Mouse (Mus musculus): Measurements from ENCODE around the gene St6galnac1. TPM values are rescaled to one million over a fixed set of nuclear protein-coding genes. Genes with fewer than 3 reads are reported as not detected.

Gene St6galnac1
- polyA plus RNA-seq, 1 experiment from 2014 or later, result not detected

DNA sequence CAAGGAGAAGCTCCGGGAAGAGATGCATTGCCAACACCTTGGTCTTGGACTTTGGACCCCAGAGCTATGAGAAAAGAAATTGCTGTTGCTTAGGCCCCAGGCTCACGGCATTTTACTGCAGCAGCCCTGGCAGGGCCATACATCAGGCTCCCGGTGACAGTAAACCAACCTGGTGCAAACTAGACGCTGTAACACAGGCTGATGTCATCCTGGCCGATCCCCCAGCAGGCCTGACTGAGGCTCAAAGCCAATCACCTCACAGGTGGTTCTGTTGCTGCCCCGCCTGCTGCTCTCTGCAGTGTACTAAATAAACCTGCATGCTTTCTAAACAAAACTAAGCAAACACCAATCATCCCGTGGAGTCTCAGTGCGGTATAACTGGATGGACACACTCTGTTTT, 43.4 kb upstream of the St6galnac1 start:
- Histone ChIP-seq H3K36me3 (ENCODE audit: control insufficient read depth, insufficient read depth, low read length) (peaks cover 3% of the 10 kb centered on the region; the same call in 1 of the 2 replicates), H3K4me1 (ENCODE audit: control insufficient read depth in 2 of 2, insufficient read depth in 2 of 2, low read length in 2 of 2) (peaks cover 49 to 63% of the 10 kb centered on the region in 2 experiments), H3K4me2 (ENCODE audit: low read length) (no peak overlapping the region), H3K9ac (ENCODE audit: low read length) (0 out of 2 replicates have a peak overlapping the region, but pooled peaks have one; percentile 28), H3K9me3 (ENCODE audit: control insufficient read depth, low read length) (no peaks in the 10 kb centered on the region), H3K27me3 (ENCODE audit: control insufficient read depth, insufficient read depth, low read length) (no peaks in the 10 kb centered on the region), H3K4me3 (ENCODE audit: control insufficient read depth in 1 of 2, insufficient read depth in 1 of 2, low read depth in 1 of 2, low read length in 2 of 2) (no peak overlapping the region), H3K27ac (replicated peaks in 1 of 2; ENCODE audit: control insufficient read depth in 1 of 2, insufficient read depth in 1 of 2, low read depth in 2 of 2, low read length in 2 of 2) (0 out of 4 replicates have a peak overlapping the region, but pooled peaks of 1 of the 2 experiments have one; percentile 26)
- 55% methylated on average over 8 of the region's 8 CpGs for WGBS
- ATAC-seq (ENCODE audit: insufficient number of reproducible peaks, insufficient read depth, low FRiP score, low read depth), result no peak

DNA sequence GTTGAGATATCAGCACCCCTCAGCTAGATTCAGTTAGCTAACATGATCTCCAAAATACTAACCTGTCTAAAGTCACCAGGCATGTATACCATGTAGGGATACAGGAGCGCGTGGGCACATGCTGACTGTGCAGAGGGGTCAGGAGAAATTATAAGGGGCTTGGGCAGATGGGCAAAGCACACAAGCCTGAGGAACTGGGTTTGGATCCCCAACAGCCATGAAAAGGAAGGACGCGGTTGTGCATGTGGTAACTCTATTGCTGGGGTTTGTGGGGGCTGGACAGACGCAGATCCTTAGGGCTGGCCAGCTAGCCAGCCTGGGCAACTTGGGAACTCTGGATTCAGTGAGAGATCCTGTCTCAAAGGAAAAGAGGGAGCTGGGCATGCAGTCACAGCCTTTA, 42.3 kb upstream of the St6galnac1 start:
- no peak for ATAC-seq (ENCODE audit: insufficient number of reproducible peaks, insufficient read depth, low FRiP score, low read depth)
- Histone ChIP-seq H3K9me3 (ENCODE audit: control insufficient read depth, low read length) (no peaks in the 10 kb centered on the region), H3K4me1 (ENCODE audit: control insufficient read depth in 2 of 2, insufficient read depth in 2 of 2, low read length in 2 of 2) (peaks cover 59 to 71% of the 10 kb centered on the region in 2 experiments), H3K27me3 (ENCODE audit: control insufficient read depth, insufficient read depth, low read length) (no peaks in the 10 kb centered on the region), H3K36me3 (ENCODE audit: control insufficient read depth, insufficient read depth, low read length) (no peaks in the 10 kb centered on the region), H3K27ac (replicated peaks in 1 of 2; ENCODE audit: control insufficient read depth in 1 of 2, insufficient read depth in 1 of 2, low read depth in 2 of 2, low read length in 2 of 2) (no peak overlapping the region), H3K9ac (ENCODE audit: low read length) (no peak overlapping the region), H3K4me2 (ENCODE audit: low read length) (no peak overlapping the region), H3K4me3 (ENCODE audit: control insufficient read depth in 1 of 2, insufficient read depth in 1 of 2, low read depth in 1 of 2, low read length in 2 of 2) (no peak overlapping the region)
- WGBS, result 94% methylated on average over 5 of the region's 5 CpGs

DNA sequence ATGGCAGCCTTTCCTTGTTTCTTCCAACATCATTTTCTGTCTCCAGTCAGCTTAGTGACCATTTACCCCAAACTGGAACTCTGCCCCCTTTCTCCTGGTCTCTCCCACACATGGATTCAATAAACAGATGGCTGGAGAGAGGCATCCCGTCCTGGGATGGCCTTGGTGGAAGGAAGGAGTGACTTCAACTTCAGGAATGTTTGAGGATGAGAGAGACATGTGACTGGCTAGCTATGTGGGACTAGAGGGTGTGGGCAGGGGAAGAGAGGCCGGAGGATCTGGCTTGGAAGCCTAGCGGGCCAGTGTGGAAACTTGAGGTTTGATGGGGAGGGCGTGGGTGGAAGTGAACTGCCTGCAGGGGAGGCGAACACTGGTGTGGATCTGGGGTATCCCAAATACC, 41.5 kb upstream of the St6galnac1 start:
- Histone ChIP-seq H3K27ac (replicated peaks in 1 of 2; ENCODE audit: control insufficient read depth in 1 of 2, insufficient read depth in 1 of 2, low read depth in 2 of 2, low read length in 2 of 2) (no peak overlapping the region), H3K27me3 (ENCODE audit: control insufficient read depth, insufficient read depth, low read length) (no peaks in the 10 kb centered on the region), H3K36me3 (ENCODE audit: control insufficient read depth, insufficient read depth, low read length) (no peaks in the 10 kb centered on the region), H3K4me1 (ENCODE audit: control insufficient read depth in 2 of 2, insufficient read depth in 2 of 2, low read length in 2 of 2) (peaks cover 52 to 70% of the 10 kb centered on the region in 2 experiments), H3K9me3 (ENCODE audit: control insufficient read depth, low read length) (no peaks in the 10 kb centered on the region), H3K4me2 (ENCODE audit: low read length) (no peak overlapping the region), H3K4me3 (ENCODE audit: control insufficient read depth in 1 of 2, insufficient read depth in 1 of 2, low read depth in 1 of 2, low read length in 2 of 2) (no peak overlapping the region), H3K9ac (ENCODE audit: low read length) (no peak overlapping the region)
- WGBS, result 53% methylated on average over 5 of the region's 5 CpGs
- ATAC-seq (ENCODE audit: insufficient number of reproducible peaks, insufficient read depth, low FRiP score, low read depth), result no peak

DNA sequence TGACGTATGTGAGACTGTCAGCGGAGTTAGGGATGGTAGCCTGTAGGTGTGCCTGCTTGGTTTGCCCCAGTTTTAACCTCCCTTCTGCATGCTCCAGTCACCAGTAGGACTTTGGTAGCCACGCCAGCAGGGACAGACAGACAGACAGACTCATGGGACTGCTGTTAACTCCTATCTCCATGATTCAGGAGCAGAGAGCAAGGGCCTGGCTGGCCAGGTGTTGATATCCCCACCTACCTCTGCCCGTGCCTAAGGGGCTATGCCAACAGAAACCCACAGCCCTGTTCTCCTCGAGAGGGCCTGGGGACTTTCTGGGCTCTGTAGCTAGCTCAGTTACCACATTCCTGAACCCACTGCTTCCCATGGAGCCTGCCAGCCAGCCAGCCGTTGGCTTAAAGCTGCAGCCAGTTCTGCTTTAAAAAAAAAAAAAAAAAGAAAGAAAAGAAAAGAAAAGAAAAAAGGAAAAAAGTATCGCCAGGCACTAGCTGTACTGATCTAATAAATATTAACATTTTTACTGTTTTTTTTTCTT, 39.6 kb upstream of the St6galnac1 start:
- Histone ChIP-seq H3K27me3 (ENCODE audit: control insufficient read depth, insufficient read depth, low read length) (no peaks in the 10 kb centered on the region), H3K9ac (ENCODE audit: low read length) (peak overlapping the region; percentile 47), H3K27ac (replicated peaks in 1 of 2; ENCODE audit: control insufficient read depth in 1 of 2, insufficient read depth in 1 of 2, low read depth in 2 of 2, low read length in 2 of 2) (peak overlapping the region; percentile 68 to 79), H3K4me3 (ENCODE audit: control insufficient read depth in 1 of 2, insufficient read depth in 1 of 2, low read depth in 1 of 2, low read length in 2 of 2) (no peak overlapping the region), H3K4me2 (ENCODE audit: low read length) (peak overlapping the region; percentile 27; the same call in 1 of the 2 replicates), H3K4me1 (ENCODE audit: control insufficient read depth in 2 of 2, insufficient read depth in 2 of 2, low read length in 2 of 2) (peaks cover 41 to 63% of the 10 kb centered on the region in 2 experiments), H3K9me3 (ENCODE audit: control insufficient read depth, low read length) (no peaks in the 10 kb centered on the region), H3K36me3 (ENCODE audit: control insufficient read depth, insufficient read depth, low read length) (peaks cover 4% of the 10 kb centered on the region)
- ATAC-seq (ENCODE audit: insufficient number of reproducible peaks, insufficient read depth, low FRiP score, low read depth), result no peak
- 27% methylated on average over 7 of the region's 7 CpGs for WGBS

DNA sequence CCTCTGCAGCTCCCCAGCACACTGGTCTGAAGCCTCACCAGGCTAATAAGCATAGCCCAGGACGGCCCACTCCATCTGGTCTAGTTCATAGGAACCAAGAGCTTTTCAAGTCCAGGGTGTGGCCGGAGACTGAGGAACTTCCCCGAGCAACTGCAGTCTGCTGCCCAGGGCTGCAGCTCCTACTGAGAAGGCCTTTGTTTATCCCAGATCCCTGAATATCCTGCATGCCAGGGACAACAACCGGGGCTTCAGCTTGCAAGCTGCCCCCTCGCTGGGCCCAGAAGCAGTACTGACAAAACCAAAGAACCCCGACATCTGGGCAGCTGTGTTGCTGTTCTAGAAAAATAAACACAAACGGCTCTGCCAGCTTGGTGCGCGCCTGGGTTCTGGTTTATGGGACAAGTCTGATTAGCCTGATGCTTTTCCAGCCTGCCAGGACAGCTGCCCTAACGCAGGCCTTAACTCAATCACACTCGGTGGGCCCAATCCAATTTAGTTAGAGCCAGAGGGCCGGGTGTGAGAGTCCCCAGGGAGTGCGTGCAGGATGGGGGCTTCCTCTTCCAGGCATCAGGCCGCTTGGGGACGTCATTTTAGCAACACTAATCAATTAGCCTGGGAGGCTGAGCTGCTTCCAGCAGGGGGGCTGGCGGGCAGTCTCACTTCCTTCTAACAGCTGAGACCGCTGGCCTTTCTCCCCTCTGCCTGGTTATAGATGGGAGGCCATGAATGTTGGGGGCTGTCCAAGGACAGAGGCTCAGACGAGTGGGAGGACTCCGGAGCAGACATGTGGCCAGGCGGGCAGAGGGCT, 39.0 kb upstream of the St6galnac1 start:
- WGBS, result 31% methylated on average over 20 of the region's 20 CpGs
- peaks cover 4% of the 10 kb centered on the region for H3K36me3 ChIP-seq (ENCODE audit: control insufficient read depth, insufficient read depth, low read length)
- peak overlapping the region; percentile 49 for H3K9ac ChIP-seq (ENCODE audit: low read length)
- no peaks in the 10 kb centered on the region; the same call in 1 of the 2 replicates for H3K27me3 ChIP-seq (ENCODE audit: control insufficient read depth, insufficient read depth, low read length)
- H3K4me1 ChIP-seq (ENCODE audit: control insufficient read depth in 2 of 2, insufficient read depth in 2 of 2, low read length in 2 of 2), result peaks cover 39 to 57% of the 10 kb centered on the region in 2 experiments
- H3K9me3 ChIP-seq (ENCODE audit: control insufficient read depth, low read length), result no peaks in the 10 kb centered on the region
- H3K4me3 ChIP-seq (ENCODE audit: control insufficient read depth in 1 of 2, insufficient read depth in 1 of 2, low read depth in 1 of 2, low read length in 2 of 2), result no peak overlapping the region
- H3K4me2 ChIP-seq (ENCODE audit: low read length), result peak overlapping the region; percentile 27; the same call in 1 of the 2 replicates
- ATAC-seq (ENCODE audit: insufficient number of reproducible peaks, insufficient read depth, low FRiP score, low read depth), result 0 out of 2 replicates have a peak, but pooled peaks have one; percentile 10
- H3K27ac ChIP-seq (replicated peaks in 1 of 2; ENCODE audit: control insufficient read depth in 1 of 2, insufficient read depth in 1 of 2, low read depth in 2 of 2, low read length in 2 of 2), result peak overlapping the region; percentile 68 to 79

DNA sequence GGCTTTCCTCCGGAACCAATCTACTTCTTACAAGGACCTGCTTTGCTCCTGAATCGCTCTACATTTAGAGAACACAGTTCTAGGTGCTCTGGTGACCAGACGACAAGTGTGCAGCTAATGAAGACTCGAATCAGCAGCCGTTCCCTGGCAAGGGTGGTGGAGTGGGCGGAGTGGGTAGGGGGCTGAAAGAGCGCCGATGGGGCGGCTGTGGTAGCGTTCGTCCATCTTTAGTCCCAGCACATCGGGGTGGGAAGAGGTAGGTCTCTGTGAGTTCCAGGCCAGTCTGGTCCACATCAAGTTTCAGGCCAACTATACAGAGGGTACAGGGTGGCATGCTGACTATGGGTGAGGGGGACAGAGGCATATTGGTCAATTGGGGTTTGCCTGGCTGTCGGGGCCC, 38.3 kb upstream of the St6galnac1 start:
- ATAC-seq (ENCODE audit: insufficient number of reproducible peaks, insufficient read depth, low FRiP score, low read depth), result no peak
- Histone ChIP-seq H3K9me3 (ENCODE audit: control insufficient read depth, low read length) (no peaks in the 10 kb centered on the region), H3K4me3 (ENCODE audit: control insufficient read depth in 1 of 2, insufficient read depth in 1 of 2, low read depth in 1 of 2, low read length in 2 of 2) (no peak overlapping the region), H3K27me3 (ENCODE audit: control insufficient read depth, insufficient read depth, low read length) (no peaks in the 10 kb centered on the region; the same call in 1 of the 2 replicates), H3K36me3 (ENCODE audit: control insufficient read depth, insufficient read depth, low read length) (peaks cover 9% of the 10 kb centered on the region), H3K4me1 (ENCODE audit: control insufficient read depth in 2 of 2, insufficient read depth in 2 of 2, low read length in 2 of 2) (peaks cover 39 to 51% of the 10 kb centered on the region in 2 experiments), H3K9ac (ENCODE audit: low read length) (peak overlapping the region; percentile 49; the same call in 1 of the 2 replicates), H3K4me2 (ENCODE audit: low read length) (no peak overlapping the region), H3K27ac (replicated peaks in 1 of 2; ENCODE audit: control insufficient read depth in 1 of 2, insufficient read depth in 1 of 2, low read depth in 2 of 2, low read length in 2 of 2) (peak overlapping the region; percentile 68 to 79)
- WGBS, result 84% methylated on average over 13 of the region's 13 CpGs

DNA sequence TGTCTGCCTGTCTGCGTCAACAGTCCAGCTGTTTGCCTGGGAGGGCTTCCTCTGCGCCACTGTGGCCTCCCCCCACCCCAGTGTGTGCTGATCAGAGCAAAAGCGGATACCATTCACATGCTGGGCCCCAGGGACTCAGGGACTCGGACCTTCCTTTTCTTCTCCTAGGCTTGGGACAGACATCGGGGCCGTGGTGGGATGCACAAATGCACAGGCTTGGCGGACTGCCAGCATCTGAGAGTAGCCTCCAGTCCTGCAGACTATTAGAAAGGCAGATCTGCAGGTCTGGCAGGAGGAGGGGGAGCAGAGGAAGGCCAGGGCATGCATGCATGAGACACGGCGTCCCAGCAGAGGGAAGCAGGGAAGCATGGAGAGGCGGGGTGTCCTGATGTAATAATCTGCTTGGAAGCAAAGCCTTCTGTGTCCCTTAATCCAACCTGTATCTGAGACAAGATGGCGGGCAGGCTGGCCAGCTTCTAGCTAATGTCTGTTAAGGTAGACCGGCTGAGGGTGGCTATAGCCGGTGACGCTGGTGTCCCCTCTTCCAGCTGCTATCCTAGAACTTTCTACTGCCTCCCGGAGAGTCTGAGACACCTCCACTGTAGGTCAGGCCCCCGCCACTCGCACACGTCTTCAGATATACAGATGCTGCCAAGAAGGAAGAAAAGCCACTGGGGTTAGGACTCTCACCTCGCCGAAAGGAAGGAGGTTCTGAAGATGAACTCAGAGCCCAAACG, 37.7 kb upstream of the St6galnac1 start:
- Histone ChIP-seq H3K4me3 (ENCODE audit: control insufficient read depth in 1 of 2, insufficient read depth in 1 of 2, low read depth in 1 of 2, low read length in 2 of 2) (no peak overlapping the region), H3K9ac (ENCODE audit: low read length) (peak overlapping the region; percentile 49; the same call in 1 of the 2 replicates), H3K4me2 (ENCODE audit: low read length) (peak overlapping the region; percentile 9; the same call in 1 of the 2 replicates), H3K27me3 (ENCODE audit: control insufficient read depth, insufficient read depth, low read length) (no peaks in the 10 kb centered on the region; the same call in 1 of the 2 replicates), H3K27ac (replicated peaks in 1 of 2; ENCODE audit: control insufficient read depth in 1 of 2, insufficient read depth in 1 of 2, low read depth in 2 of 2, low read length in 2 of 2) (peak overlapping the region; percentile 59 to 68), H3K4me1 (ENCODE audit: control insufficient read depth in 2 of 2, insufficient read depth in 2 of 2, low read length in 2 of 2) (peaks cover 40 to 51% of the 10 kb centered on the region in 2 experiments), H3K36me3 (ENCODE audit: control insufficient read depth, insufficient read depth, low read length) (peaks cover 9% of the 10 kb centered on the region), H3K9me3 (ENCODE audit: control insufficient read depth, low read length) (no peaks in the 10 kb centered on the region)
- WGBS, result 42% methylated on average over 21 of the region's 21 CpGs
- ATAC-seq (ENCODE audit: insufficient number of reproducible peaks, insufficient read depth, low FRiP score, low read depth), result peak; percentile 19; the same call in 1 of the 2 replicates

Data from heart, embryonic 14.5 days (tissue).